Mouse (Mus musculus): Measurements from ENCODE around the gene Fkbp6. TPM values are rescaled to one million over a fixed set of nuclear protein-coding genes. Genes with fewer than 3 reads are reported as not detected.

Gene Fkbp6
- total and polyA plus RNA-seq, 3 experiments: not detected

- peaks cover 10% of the 10 kb centered on the region; the same call in 1 of the 2 replicates for H3K27me3 ChIP-seq (ENCODE audit: insufficient read depth, low read length)
- H3K4me1 ChIP-seq (ENCODE audit: insufficient read depth, low read depth, low read length): no peaks in the 10 kb centered on the region
- TF ChIP-seq POLR2AphosphoS5 (IDR thresholded peaks at IDR 0.05; ENCODE audit: insufficient replicate concordance, low read depth, low read length): no peak
- no peak for TF ChIP-seq GATA1 (IDR thresholded peaks at IDR 0.05; ENCODE audit: borderline replicate concordance, low read length)
- no peak for TF ChIP-seq CTCF (IDR thresholded peaks at IDR 0.05; ENCODE audit: low read depth, low read length)
- no peak for TF ChIP-seq GATA2 (IDR thresholded peaks at IDR 0.05; ENCODE audit: borderline replicate concordance, low read depth, low read length)
- TF ChIP-seq TAL1 (conservative IDR thresholded peaks at IDR 0.05; ENCODE audit: low read depth, low read length): no peak
- no peaks in the 10 kb centered on the region for H3K36me3 ChIP-seq (replicated peaks)
- no peak overlapping the region for H3K4me3 ChIP-seq (ENCODE audit: low read depth, low read length)
- DNase-seq (ENCODE audit: low spot score) (no peak), ATAC-seq (ENCODE audit: extremely low read depth, insufficient number of reproducible peaks, low FRiP score, poor library complexity, severe bottlenecking) (no peak)
- H3K9me3 ChIP-seq (replicated peaks): no peaks in the 10 kb centered on the region
These were observed 79.5 kb downstream of the Fkbp6 start for GRCm38 (mm10) chr5:135270361-135270760.

GRCm38 (mm10) chr5:135269451-135269850 lies 80.4 kb downstream of the Fkbp6 start:
- TF ChIP-seq POLR2AphosphoS5 (IDR thresholded peaks at IDR 0.05; ENCODE audit: insufficient replicate concordance, low read depth, low read length): no peak
- no peak for TF ChIP-seq CTCF (IDR thresholded peaks at IDR 0.05; ENCODE audit: low read depth, low read length)
- no peak for TF ChIP-seq TAL1 (conservative IDR thresholded peaks at IDR 0.05; ENCODE audit: low read depth, low read length)
- TF ChIP-seq GATA2 (IDR thresholded peaks at IDR 0.05; ENCODE audit: borderline replicate concordance, low read depth, low read length): no peak
- no peak for TF ChIP-seq GATA1 (IDR thresholded peaks at IDR 0.05; ENCODE audit: borderline replicate concordance, low read length)
- H3K4me1 ChIP-seq (ENCODE audit: insufficient read depth, low read depth, low read length): no peaks in the 10 kb centered on the region
- ATAC-seq (ENCODE audit: extremely low read depth, insufficient number of reproducible peaks, low FRiP score, poor library complexity, severe bottlenecking): no peak

GRCm38 (mm10) chr5:135264548-135264947 lies 85.3 kb downstream of the Fkbp6 start:
- no peaks in the 10 kb centered on the region for H3K9me3 ChIP-seq (replicated peaks)
- no peak for ATAC-seq (ENCODE audit: extremely low read depth, insufficient number of reproducible peaks, low FRiP score, poor library complexity, severe bottlenecking)
- H3K4me3 ChIP-seq (ENCODE audit: low read depth, low read length): no peak overlapping the region
- no peak for DNase-seq (ENCODE audit: low spot score)
- no peaks in the 10 kb centered on the region for H3K4me1 ChIP-seq (ENCODE audit: insufficient read depth, low read depth, low read length)
- TF ChIP-seq GATA2 (IDR thresholded peaks at IDR 0.05; ENCODE audit: borderline replicate concordance, low read depth, low read length) (no peak), TAL1 (conservative IDR thresholded peaks at IDR 0.05; ENCODE audit: low read depth, low read length) (no peak), CTCF (IDR thresholded peaks at IDR 0.05; ENCODE audit: low read depth, low read length) (no peak), GATA1 (IDR thresholded peaks at IDR 0.05; ENCODE audit: borderline replicate concordance, low read length) (no peak), POLR2AphosphoS5 (IDR thresholded peaks at IDR 0.05; ENCODE audit: insufficient replicate concordance, low read depth, low read length) (no peak)
- peaks cover 17% of the 10 kb centered on the region; the same call in 1 of the 2 replicates for H3K27me3 ChIP-seq (ENCODE audit: insufficient read depth, low read length)
- no peaks in the 10 kb centered on the region for H3K36me3 ChIP-seq (replicated peaks)

More at GRCm38 (mm10) chr5:135269451-135269850, 80.4 kb downstream of the Fkbp6 start:
- no peak for DNase-seq (ENCODE audit: low spot score)
- Histone ChIP-seq H3K9me3 (replicated peaks) (no peaks in the 10 kb centered on the region), H3K27me3 (ENCODE audit: insufficient read depth, low read length) (peaks cover 6% of the 10 kb centered on the region; the same call in 1 of the 2 replicates), H3K36me3 (replicated peaks) (no peaks in the 10 kb centered on the region), H3K4me3 (ENCODE audit: low read depth, low read length) (no peak overlapping the region)

GRCm38 (mm10) chr5:135263866-135264503 lies 85.9 kb downstream of the Fkbp6 start:
- no peak overlapping the region for H3K4me3 ChIP-seq (ENCODE audit: low read depth, low read length)
- H3K36me3 ChIP-seq (replicated peaks): no peaks in the 10 kb centered on the region
- TF ChIP-seq TAL1 (conservative IDR thresholded peaks at IDR 0.05; ENCODE audit: low read depth, low read length) (no peak), GATA1 (IDR thresholded peaks at IDR 0.05; ENCODE audit: borderline replicate concordance, low read length) (no peak), CTCF (IDR thresholded peaks at IDR 0.05; ENCODE audit: low read depth, low read length) (no peak), GATA2 (IDR thresholded peaks at IDR 0.05; ENCODE audit: borderline replicate concordance, low read depth, low read length) (no peak), POLR2AphosphoS5 (IDR thresholded peaks at IDR 0.05; ENCODE audit: insufficient replicate concordance, low read depth, low read length) (no peak)
- no peaks in the 10 kb centered on the region for H3K4me1 ChIP-seq (ENCODE audit: insufficient read depth, low read depth, low read length)
- DNase-seq (ENCODE audit: low spot score) (no peak), ATAC-seq (ENCODE audit: extremely low read depth, insufficient number of reproducible peaks, low FRiP score, poor library complexity, severe bottlenecking) (no peak)
- H3K9me3 ChIP-seq (replicated peaks): no peaks in the 10 kb centered on the region
- peaks cover 19% of the 10 kb centered on the region; the same call in 1 of the 2 replicates for H3K27me3 ChIP-seq (ENCODE audit: insufficient read depth, low read length)

- TF ChIP-seq TAL1 (conservative IDR thresholded peaks at IDR 0.05; ENCODE audit: low read depth, low read length) (no peak), GATA2 (IDR thresholded peaks at IDR 0.05; ENCODE audit: borderline replicate concordance, low read depth, low read length) (no peak), GATA1 (IDR thresholded peaks at IDR 0.05; ENCODE audit: borderline replicate concordance, low read length) (no peak), POLR2AphosphoS5 (IDR thresholded peaks at IDR 0.05; ENCODE audit: insufficient replicate concordance, low read depth, low read length) (no peak), CTCF (IDR thresholded peaks at IDR 0.05; ENCODE audit: low read depth, low read length) (no peak)
- no peak for DNase-seq (ENCODE audit: low spot score)
- Histone ChIP-seq H3K9me3 (replicated peaks) (peaks cover 6% of the 10 kb centered on the region), H3K27me3 (ENCODE audit: insufficient read depth, low read length) (peaks cover 30% of the 10 kb centered on the region), H3K4me1 (ENCODE audit: insufficient read depth, low read depth, low read length) (peaks cover 8% of the 10 kb centered on the region; the same call in 1 of the 2 replicates), H3K4me3 (ENCODE audit: low read depth, low read length) (no peak overlapping the region), H3K36me3 (replicated peaks) (no peaks in the 10 kb centered on the region)
- ATAC-seq (ENCODE audit: extremely low read depth, insufficient number of reproducible peaks, low FRiP score, poor library complexity, severe bottlenecking): no peak
These were observed 91.3 kb downstream of the Fkbp6 start for GRCm38 (mm10) chr5:135258280-135259150.

- no peak for TF ChIP-seq GATA2 (IDR thresholded peaks at IDR 0.05; ENCODE audit: borderline replicate concordance, low read depth, low read length)
- no peak for TF ChIP-seq POLR2AphosphoS5 (IDR thresholded peaks at IDR 0.05; ENCODE audit: insufficient replicate concordance, low read depth, low read length)
- TF ChIP-seq GATA1 (IDR thresholded peaks at IDR 0.05; ENCODE audit: borderline replicate concordance, low read length): no peak
- TF ChIP-seq CTCF (IDR thresholded peaks at IDR 0.05; ENCODE audit: low read depth, low read length): no peak
- no peak for TF ChIP-seq TAL1 (conservative IDR thresholded peaks at IDR 0.05; ENCODE audit: low read depth, low read length)
- Histone ChIP-seq H3K4me3 (ENCODE audit: low read depth, low read length) (no peak overlapping the region), H3K4me1 (ENCODE audit: insufficient read depth, low read depth, low read length) (peaks cover 8% of the 10 kb centered on the region; the same call in 1 of the 2 replicates), H3K36me3 (replicated peaks) (no peaks in the 10 kb centered on the region), H3K9me3 (replicated peaks) (peaks cover 6% of the 10 kb centered on the region), H3K27me3 (ENCODE audit: insufficient read depth, low read length) (peaks cover 30% of the 10 kb centered on the region)
- DNase-seq (ENCODE audit: low spot score): no peak
- ATAC-seq (ENCODE audit: extremely low read depth, insufficient number of reproducible peaks, low FRiP score, poor library complexity, severe bottlenecking): no peak
These were observed 92.3 kb downstream of the Fkbp6 start for GRCm38 (mm10) chr5:135257559-135257958.
